Mouse (Mus musculus) kidney, embryonic 14.5 days (tissue): Measurements from ENCODE around the gene Lysmd3. TPM values are rescaled to one million over a fixed set of nuclear protein-coding genes. Genes with fewer than 3 reads are reported as not detected.
A peak's percentile ranks its signal among the peaks of the same experiment; 100 is the strongest.
"Not testable (repeated sequence)": the region's sequence is repeated elsewhere in the genome, so short reads cannot be mapped to it uniquely, and the experiment has no call there.

Experiments used
- ATAC-seq: fragments of 200-750 bp; cut with Nextera tagmentation; 2 replicates; pipeline ENCODE4 v1.8.0; 2017; ENCODE audit warnings: moderate number of reproducible peaks, mild to moderate bottlenecking, moderate TSS enrichment, moderate library complexity; ENCODE audit not compliant: low FRiP score, low TSS enrichment
- H3K27ac ChIP-seq: fragments of 300-500 bp; sonication (generic); 2 replicates; pipeline ENCODE4 v1.5.1; 2014; ENCODE audit warnings: low read depth, mild to moderate bottlenecking, low read length, moderate library complexity, mixed read lengths
- H3K27me3 ChIP-seq: fragments of 300-500 bp; sonication (generic); 2 replicates; pipeline ENCODE4 v1.6.1; 2014; ENCODE audit warnings: mild to moderate bottlenecking, low read length; ENCODE audit not compliant: control insufficient read depth, insufficient read depth
- H3K36me3 ChIP-seq: fragments of 300-500 bp; sonication (generic); 2 replicates; pipeline ENCODE4 v1.6.1; 2014; ENCODE audit warnings: low read length, mixed read lengths; ENCODE audit not compliant: control insufficient read depth, insufficient read depth
- H3K4me1 ChIP-seq: fragments of 300-500 bp; sonication (generic); 2 replicates; pipeline ENCODE4 v1.6.1; 2014; ENCODE audit warnings: low read length, mixed read lengths; ENCODE audit not compliant: control insufficient read depth, insufficient read depth
- H3K4me2 ChIP-seq: fragments of 300-500 bp; sonication (generic); replicated peaks from 2 replicates; pipeline ENCODE4 v1.6.1; 2014; ENCODE audit warnings: low read depth, mild to moderate bottlenecking, low read length
- H3K4me3 ChIP-seq: fragments of 300-500 bp; sonication (generic); 2 replicates; pipeline ENCODE4 v1.5.1; 2014; ENCODE audit warnings: mild to moderate bottlenecking, low read length
- H3K9ac ChIP-seq: fragments of 300-500 bp; sonication (generic); 2 replicates; pipeline ENCODE4 v1.6.1; 2014; ENCODE audit warnings: low read depth, mild to moderate bottlenecking, low read length, moderate library complexity
- H3K9me3 ChIP-seq: fragments of 300-500 bp; sonication (generic); 2 replicates; pipeline ENCODE4 v1.6.1; 2016; ENCODE audit warnings: low read length; ENCODE audit not compliant: control insufficient read depth
- WGBS: fragments of 180-500 bp; shearing (Covaris S2); extraction: QIAGEN DNeasy Blood & Tissue Kit; methylation state at CpG from one replicate; pipeline ENCODE4 v1.1.7; 2014; 5-methylcytosine and 5-hydroxymethylcytosine counted together
- polyA plus RNA-seq: library from polyadenylated mRNA; unstranded; fragments of >200 nt; fragmentation: Nextera tagmentation; extraction: Ambion mirVana; gene quantifications from 2 replicates; pipeline ENCODE4 v1.2.1, GENCODE M21; 2014

Lysmd3 gene
- polyA plus RNA-seq, 1 experiment from 2014 or later: 27.0 TPM

- no peak overlapping the region for H3K27ac ChIP-seq
- ATAC-seq: no peak; the same call in 1 of the 2 replicates
- H3K27me3 ChIP-seq: no peaks in the 10 kb centered on the region
- no peaks in the 10 kb centered on the region for H3K9me3 ChIP-seq
- WGBS: 19% methylated on average over 8 of the region's 8 CpGs
- no peak overlapping the region for H3K9ac ChIP-seq
- H3K4me1 ChIP-seq: no peaks in the 10 kb centered on the region
- H3K4me2 ChIP-seq: 0 out of 2 replicates have a peak overlapping the region, but pooled peaks have one; percentile 4
- no peaks in the 10 kb centered on the region for H3K36me3 ChIP-seq
- no peak overlapping the region for H3K4me3 ChIP-seq
These were observed 16.0 kb upstream of the Lysmd3 start for GRCm38 (mm10) chr13:81641289-81642045.

DNA sequence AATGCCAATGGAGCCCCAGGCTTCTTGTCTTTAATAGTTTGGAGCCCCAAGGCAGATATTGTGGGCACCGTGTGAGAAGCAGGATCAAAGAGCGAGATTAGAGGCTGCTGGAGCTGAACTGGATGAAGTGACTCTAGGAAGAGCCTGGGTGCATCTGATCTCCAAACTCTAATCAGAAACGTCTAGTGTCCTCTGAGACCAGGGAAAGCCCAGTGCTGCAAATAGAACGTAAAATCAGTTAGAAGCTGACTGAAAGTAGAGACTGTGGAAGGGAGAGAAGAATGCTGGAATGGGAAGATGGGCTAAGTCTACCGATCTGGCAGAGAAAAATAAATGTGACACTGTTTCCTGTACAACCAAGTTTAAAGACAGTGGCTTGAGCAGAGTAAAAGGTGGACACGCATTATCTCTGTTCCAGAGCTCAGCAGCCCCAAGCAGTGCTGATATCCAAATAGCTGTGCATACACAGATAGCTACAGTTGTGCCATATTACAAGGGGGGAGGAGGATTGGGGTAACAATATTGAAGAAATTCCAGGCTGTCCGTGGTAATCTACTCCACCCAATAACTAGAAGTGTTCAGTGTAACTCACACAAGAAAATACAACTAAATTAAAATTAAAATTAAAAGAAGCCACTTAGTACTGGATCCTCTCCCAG is 14.8 kb upstream of the Lysmd3 start:
- Histone ChIP-seq H3K36me3 (no peaks in the 10 kb centered on the region), H3K4me1 (no peaks in the 10 kb centered on the region), H3K4me2 (no peak overlapping the region), H3K27ac (no peak overlapping the region), H3K4me3 (no peak overlapping the region), H3K9ac (no peak overlapping the region), H3K9me3 (no peaks in the 10 kb centered on the region), H3K27me3 (no peaks in the 10 kb centered on the region)
- WGBS: 69% methylated on average over 7 of the region's 7 CpGs
- no peak for ATAC-seq

DNA sequence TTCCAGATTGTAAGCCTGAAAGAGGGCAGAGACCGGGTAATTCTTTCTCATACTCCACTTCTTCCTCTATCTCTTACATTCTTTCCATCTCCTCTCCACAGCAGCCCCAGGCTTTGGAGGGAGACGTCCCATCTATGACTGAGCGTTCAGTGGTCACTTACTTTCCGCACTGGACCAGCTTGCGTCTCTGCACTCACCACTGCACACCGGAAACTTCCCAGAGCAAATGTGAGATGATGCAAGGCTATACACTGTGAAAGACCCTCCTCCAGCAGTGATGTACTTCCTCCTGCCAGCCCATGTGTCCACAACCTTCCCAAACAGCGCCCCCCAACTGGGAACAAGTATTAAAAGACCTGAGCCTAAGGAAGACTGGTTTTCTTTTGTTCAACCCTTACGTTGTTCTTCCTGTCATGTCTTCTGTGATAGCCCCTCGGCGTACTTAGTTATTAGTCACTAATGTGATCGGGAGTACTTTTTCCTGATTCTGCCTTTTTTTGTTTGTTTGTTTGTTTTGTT is 13.4 kb upstream of the Lysmd3 start:
- H3K36me3 ChIP-seq: no peaks in the 10 kb centered on the region
- H3K4me1 ChIP-seq: no peaks in the 10 kb centered on the region
- no peaks in the 10 kb centered on the region for H3K27me3 ChIP-seq
- H3K9ac ChIP-seq: no peak overlapping the region
- H3K4me3 ChIP-seq: no peak overlapping the region
- 91% methylated on average over 11 of the region's 11 CpGs for WGBS
- H3K27ac ChIP-seq: no peak overlapping the region
- H3K4me2 ChIP-seq: no peak overlapping the region
- no peak for ATAC-seq
- no peaks in the 10 kb centered on the region for H3K9me3 ChIP-seq

- WGBS: 81% methylated on average over 6 of the region's 6 CpGs
- Histone ChIP-seq H3K36me3 (no peaks in the 10 kb centered on the region), H3K27ac (no peak overlapping the region), H3K9ac (no peak overlapping the region), H3K4me3 (no peak overlapping the region), H3K4me1 (no peaks in the 10 kb centered on the region), H3K27me3 (no peaks in the 10 kb centered on the region), H3K4me2 (no peak overlapping the region), H3K9me3 (no peaks in the 10 kb centered on the region)
- no peak for ATAC-seq
These were observed 11.1 kb upstream of the Lysmd3 start for GRCm38 (mm10) chr13:81646348-81646747.

DNA sequence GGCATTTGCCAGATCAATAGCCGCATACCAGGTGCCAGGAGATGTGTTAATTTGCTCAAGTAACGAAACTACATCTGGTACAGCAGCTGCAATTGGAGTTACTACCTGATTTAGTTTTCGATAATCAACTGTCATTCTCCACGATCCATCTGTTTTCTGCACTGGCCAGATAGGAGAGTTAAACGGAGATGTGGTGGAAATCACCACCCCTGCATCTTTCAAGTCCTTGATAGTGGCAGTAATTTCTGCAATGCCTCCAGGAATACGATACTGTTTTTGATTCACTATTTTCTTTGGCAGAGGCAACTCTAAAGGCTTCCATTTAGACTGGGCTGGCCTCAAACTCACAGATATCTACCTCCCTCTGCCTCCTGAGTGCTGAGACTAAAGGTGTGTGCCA is 7.1 kb upstream of the Lysmd3 start:
- not testable (repeated sequence) for H3K4me1 ChIP-seq, H3K4me2 ChIP-seq, H3K9ac ChIP-seq, H3K9me3 ChIP-seq, H3K4me3 ChIP-seq, H3K27ac ChIP-seq, ATAC-seq, H3K27me3 ChIP-seq, H3K36me3 ChIP-seq
- 82% methylated on average over 5 of the region's 6 CpGs for WGBS

DNA sequence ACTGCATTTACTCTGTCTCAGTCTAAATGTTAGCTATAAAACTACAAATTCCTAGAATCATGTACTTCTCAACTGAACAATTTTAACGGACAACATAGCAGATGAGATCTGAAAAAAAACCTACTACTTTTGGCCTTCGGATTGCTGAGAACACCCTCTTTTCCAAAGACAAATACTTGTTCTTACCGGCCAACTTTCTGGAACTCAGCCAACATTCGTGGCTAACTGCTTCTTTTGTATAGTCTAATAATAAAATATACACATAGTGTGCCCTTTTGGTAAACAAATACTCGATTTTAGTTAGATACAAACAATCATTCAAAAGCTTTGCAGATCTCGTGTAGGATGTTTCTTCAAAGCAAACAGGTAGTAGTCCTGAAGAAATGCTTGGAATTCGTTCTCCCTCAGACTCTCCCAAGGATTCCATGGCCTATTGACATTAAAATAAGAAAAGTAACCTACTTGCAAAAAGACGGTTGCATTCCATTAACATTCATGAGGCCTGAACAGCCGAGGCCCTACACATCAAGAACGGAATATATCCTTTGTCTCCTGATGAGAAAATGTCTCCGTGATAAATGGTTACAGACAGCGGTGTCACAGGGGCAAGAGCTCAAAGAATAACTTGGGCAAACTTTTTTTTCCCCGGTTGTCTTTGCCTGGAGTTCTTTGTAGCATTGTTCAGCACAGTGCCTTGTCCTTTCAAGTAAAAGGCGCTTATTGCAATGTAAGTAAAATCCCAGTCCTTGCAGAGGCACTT is 1.2 kb upstream of the Lysmd3 start:
- no peaks in the 10 kb centered on the region for H3K36me3 ChIP-seq
- H3K27me3 ChIP-seq: no peaks in the 10 kb centered on the region
- no peak overlapping the region for H3K4me3 ChIP-seq
- H3K4me1 ChIP-seq: peaks cover 10% of the 10 kb centered on the region
- no peak for ATAC-seq
- no peaks in the 10 kb centered on the region for H3K9me3 ChIP-seq
- H3K27ac ChIP-seq: no peak overlapping the region
- H3K4me2 ChIP-seq: peak overlapping the region; percentile 62; the same call in 1 of the 2 replicates
- WGBS: 34% methylated on average over 14 of the region's 14 CpGs
- no peak overlapping the region for H3K9ac ChIP-seq

GRCm38 (mm10) chr13:81657008-81657350 is 484 bp upstream of the Lysmd3 start:
- peak overlapping the region; percentile 58; the same call in 1 of the 2 replicates for H3K9ac ChIP-seq
- H3K27me3 ChIP-seq: no peaks in the 10 kb centered on the region
- WGBS: 23% methylated on average over 5 of the region's 5 CpGs
- H3K27ac ChIP-seq: peak overlapping the region; percentile 80
- no peak for ATAC-seq
- no peaks in the 10 kb centered on the region for H3K9me3 ChIP-seq
- peaks cover 10% of the 10 kb centered on the region for H3K4me1 ChIP-seq
- no peaks in the 10 kb centered on the region for H3K36me3 ChIP-seq
- peak overlapping the region; percentile 48 for H3K4me3 ChIP-seq
- H3K4me2 ChIP-seq: peak overlapping the region; percentile 62

DNA sequence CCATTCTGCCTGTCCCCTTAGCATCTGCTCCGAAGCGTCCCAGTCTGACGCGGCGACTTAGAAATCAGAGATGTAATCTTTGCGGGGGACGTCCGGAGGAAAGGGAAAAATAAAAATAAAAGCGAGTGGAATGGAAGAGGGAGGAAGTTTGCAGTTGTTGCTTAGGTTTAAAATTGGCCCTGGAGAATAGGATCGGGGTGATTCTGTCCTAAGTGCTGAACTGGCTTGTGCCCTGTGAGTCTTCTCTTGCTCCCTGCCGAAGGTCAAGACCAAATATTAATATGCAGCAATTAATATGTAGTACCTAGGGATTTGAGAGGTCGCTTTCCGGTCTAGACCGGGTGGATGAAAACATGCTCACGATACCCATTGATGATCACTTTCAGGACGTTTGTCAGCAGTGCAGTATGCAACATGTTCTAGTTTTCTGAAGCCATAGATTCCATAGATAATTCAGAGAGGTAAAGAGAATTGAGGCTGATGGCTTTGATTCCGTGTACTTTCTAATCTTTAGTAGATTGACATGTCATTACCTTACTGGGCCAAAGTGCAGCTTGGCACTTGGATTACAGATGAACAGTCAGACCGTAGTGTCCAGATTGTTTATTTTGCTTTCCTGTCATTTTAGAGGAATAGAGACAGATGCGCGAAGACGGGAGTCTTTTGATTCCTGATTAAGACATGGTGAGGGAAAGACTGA is 740 bp downstream of the Lysmd3 start:
- 0 out of 2 replicates have a peak, but pooled peaks have one; percentile 0 for ATAC-seq
- peak overlapping the region; percentile 48 for H3K4me3 ChIP-seq
- peak overlapping the region; percentile 62 for H3K4me2 ChIP-seq
- peak overlapping the region; percentile 25; the same call in 1 of the 2 replicates for H3K27ac ChIP-seq
- 11% methylated on average over 21 of the region's 21 CpGs for WGBS
- peaks cover 10% of the 10 kb centered on the region for H3K4me1 ChIP-seq
- peak overlapping the region; percentile 58 for H3K9ac ChIP-seq
- H3K9me3 ChIP-seq: no peaks in the 10 kb centered on the region
- H3K36me3 ChIP-seq: no peaks in the 10 kb centered on the region
- H3K27me3 ChIP-seq: no peaks in the 10 kb centered on the region
